Mouse (Mus musculus) liver, embryonic 14.5 days (tissue): ENCODE measurements around the gene Cd28.

Experiments
- CTCF ChIP-seq: IDR thresholded peaks from 2 replicates; pipeline ENCODE4 v1.5.1; 2016; ENCODE audit warnings: antibody characterized with exemption, low read depth, control low read depth
- EP300 ChIP-seq: IDR thresholded peaks from 2 replicates; pipeline ENCODE4 v1.6.1; 2016; ENCODE audit warnings: antibody characterized with exemption, low read depth

DNA sequence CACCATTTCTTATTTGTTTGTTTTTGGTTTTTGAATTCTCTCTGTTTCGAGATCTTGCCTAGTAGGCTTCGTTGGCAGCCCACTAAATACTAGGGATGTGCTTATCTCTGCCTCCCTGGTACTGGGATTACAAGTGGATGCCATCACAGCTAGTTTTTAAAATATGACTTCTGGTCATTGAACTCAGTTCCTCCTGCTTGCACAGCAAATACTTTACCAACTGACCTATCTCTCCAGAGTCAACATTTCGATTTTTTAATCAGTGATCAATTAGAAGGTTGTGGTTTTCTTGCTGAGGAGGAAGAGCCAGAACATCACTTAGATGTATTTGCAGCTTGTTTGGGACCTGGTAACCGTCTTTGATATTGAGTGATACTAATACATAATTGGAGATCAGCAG lies 34.4 kb downstream of the Cd28 start:
- TF ChIP-seq EP300 (no peak), CTCF (no peak)
